Mouse (Mus musculus): Measurements from ENCODE around the gene Plppr1.

GRCm38 (mm10) chr4:49148775-49149174 is 89.7 kb downstream of the Plppr1 start:
- TF ChIP-seq POLR2A (IDR thresholded peaks at IDR 0.05; ENCODE audit: insufficient read depth, low read length) (no peak), CTCF (IDR thresholded peaks at IDR 0.05; ENCODE audit: low read depth, low read length) (no peak), EP300 (IDR thresholded peaks at IDR 0.05; ENCODE audit: insufficient read depth, low read depth, low read length) (no peak)
